Mouse (Mus musculus) liver, postnatal 0 days (tissue): ENCODE measurements around the gene Crybg2. TPM values are rescaled to one million over a fixed set of nuclear protein-coding genes. Genes with fewer than 3 reads are reported as not detected.

Experiments used
- ATAC-seq: fragments of 200-750 bp; cut with Nextera tagmentation; 2 replicates; pipeline ENCODE4 v1.8.0; 2017; ENCODE audit warnings: mild to moderate bottlenecking, moderate library complexity
- DNase-seq: peaks from one replicate; pipeline ENCODE4 v3.0.0-alpha.2; 2016
- H3K27ac ChIP-seq: fragments of 300-500 bp; sonication (generic); 2 replicates; pipeline ENCODE4 v1.5.1; 2014; ENCODE audit warnings: antibody characterized with exemption, moderate library complexity, mild to moderate bottlenecking, low read depth
- H3K27me3 ChIP-seq: fragments of 300-500 bp; sonication (generic); 2 replicates; pipeline ENCODE4 v1.6.1; 2014; ENCODE audit warnings: low read length, control low read depth, mixed read lengths; ENCODE audit not compliant: insufficient read depth
- H3K36me3 ChIP-seq: fragments of 300-500 bp; sonication (generic); replicated peaks from 2 replicates; pipeline ENCODE4 v1.6.1; 2014; ENCODE audit warnings: mild to moderate bottlenecking, control low read depth, low read length, moderate library complexity, mixed read lengths; ENCODE audit not compliant: insufficient read depth
- H3K4me1 ChIP-seq: fragments of 300-500 bp; sonication (generic); 2 replicates; pipeline ENCODE4 v1.6.1; 2014; ENCODE audit warnings: antibody characterized with exemption, mild to moderate bottlenecking, control low read depth; ENCODE audit not compliant: insufficient read depth
- H3K4me2 ChIP-seq: fragments of 300-500 bp; sonication (generic); 2 replicates; pipeline ENCODE4 v1.6.1; 2014; ENCODE audit warnings: low read depth, mild to moderate bottlenecking, low read length, moderate library complexity, mixed read lengths
- H3K4me3 ChIP-seq: fragments of 300-500 bp; sonication (generic); 2 replicates; pipeline ENCODE4 v1.5.1; 2014; ENCODE audit warnings: low read depth, low read length
- H3K9ac ChIP-seq: fragments of 300-500 bp; sonication (generic); replicated peaks from 2 replicates; pipeline ENCODE4 v1.6.1; 2014; ENCODE audit warnings: mild to moderate bottlenecking, moderate library complexity
- H3K9me3 ChIP-seq: fragments of 300-500 bp; sonication (generic); 2 replicates; pipeline ENCODE4 v1.6.1; 2016; ENCODE audit warnings: mild to moderate bottlenecking, control low read depth, low read length, mixed read lengths
- CTCF ChIP-seq: sonication (generic); IDR thresholded peaks from 2 replicates; pipeline ENCODE4 v1.5.1; 2016; ENCODE audit warnings: antibody characterized with exemption, low read depth
- EP300 ChIP-seq: IDR thresholded peaks from 2 replicates; pipeline ENCODE4 v1.6.1; 2016; ENCODE audit warnings: antibody characterized with exemption, low read depth, mild to moderate bottlenecking
- WGBS: fragments of 180-500 bp; shearing (Covaris S2); extraction: QIAGEN DNeasy Blood & Tissue Kit; methylation state at CpG from one replicate; pipeline ENCODE4 v1.1.7; 2014; ENCODE audit not compliant: insufficient replicate concordance; 5-methylcytosine and 5-hydroxymethylcytosine counted together
- polyA plus RNA-seq: library from polyadenylated mRNA; unstranded; fragments of >200 nt; fragmentation: Nextera tagmentation; extraction: Ambion mirVana; gene quantifications from 2 replicates; pipeline ENCODE4 v1.2.1, GENCODE M21; 2015

Crybg2 gene
- polyA plus RNA-seq, 1 experiment from 2014 or later: 1.4 TPM

DNA sequence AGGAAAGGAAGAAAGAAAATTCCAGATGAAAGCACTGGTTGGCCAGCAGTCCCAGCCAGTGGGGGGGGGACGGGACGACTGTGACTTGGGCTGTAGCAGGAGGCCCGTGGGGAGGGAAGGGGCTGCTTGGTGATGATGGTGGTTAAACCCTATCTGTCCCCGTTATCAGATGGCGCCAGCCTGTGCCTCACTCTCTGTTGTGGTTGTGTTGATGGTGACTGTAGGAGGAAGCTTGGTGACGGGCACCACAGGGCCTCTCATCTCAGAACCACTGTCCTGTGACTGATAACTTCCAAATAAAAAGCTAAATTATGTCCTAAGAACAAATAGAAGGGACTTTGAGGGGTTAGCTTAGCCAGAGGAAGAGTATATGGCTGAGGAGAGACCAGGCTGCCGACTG, 45.5 kb downstream of the Crybg2 start:
- TF ChIP-seq EP300: no peak
- TF ChIP-seq CTCF: no peak
- H3K9me3 ChIP-seq: no peaks in the 10 kb centered on the region
- DNase-seq: no peak
- no peaks in the 10 kb centered on the region for H3K27me3 ChIP-seq
- no peaks in the 10 kb centered on the region for H3K36me3 ChIP-seq
- WGBS: 35% methylated on average over 7 of the region's 7 CpGs
- peak overlapping the region; percentile 9; the same call in 1 of the 2 replicates for H3K4me2 ChIP-seq
- H3K9ac ChIP-seq: peak overlapping the region; percentile 26; the same call in 1 of the 2 replicates
- peaks cover 25% of the 10 kb centered on the region for H3K4me1 ChIP-seq
- H3K4me3 ChIP-seq: no peak overlapping the region
- H3K27ac ChIP-seq: no peak overlapping the region; the same call in 1 of the 2 replicates
- peak; percentile 30 for ATAC-seq

DNA sequence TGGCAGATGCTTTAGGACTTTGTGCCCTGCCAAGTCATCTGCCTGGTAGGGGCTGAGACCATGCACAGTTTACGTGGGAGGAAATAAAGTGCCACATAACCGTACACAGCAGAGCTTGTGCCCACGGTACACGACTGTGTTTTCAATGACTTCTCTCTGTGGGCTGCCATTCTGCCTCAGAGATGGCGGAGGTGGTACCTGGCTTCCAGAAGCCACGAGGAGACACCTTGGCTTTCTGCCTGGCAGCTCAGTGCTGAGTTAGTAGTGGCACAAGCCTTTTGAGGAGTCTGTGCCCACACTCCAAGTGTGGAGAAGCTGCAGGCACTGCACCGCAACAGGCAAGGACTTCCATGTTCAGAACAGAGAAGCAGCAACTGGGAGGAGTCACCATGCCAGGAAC, 47.1 kb downstream of the Crybg2 start:
- Histone ChIP-seq H3K9ac (no peak overlapping the region), H3K4me3 (no peak overlapping the region), H3K4me2 (no peak overlapping the region), H3K27me3 (no peaks in the 10 kb centered on the region), H3K9me3 (no peaks in the 10 kb centered on the region), H3K27ac (no peak overlapping the region), H3K36me3 (no peaks in the 10 kb centered on the region), H3K4me1 (peaks cover 24% of the 10 kb centered on the region)
- ATAC-seq: no peak
- no peak for TF ChIP-seq EP300
- TF ChIP-seq CTCF: no peak
- 71% methylated on average over 7 of the region's 7 CpGs for whole genome bisulfite sequencing
- no peak for DNase-seq

DNA sequence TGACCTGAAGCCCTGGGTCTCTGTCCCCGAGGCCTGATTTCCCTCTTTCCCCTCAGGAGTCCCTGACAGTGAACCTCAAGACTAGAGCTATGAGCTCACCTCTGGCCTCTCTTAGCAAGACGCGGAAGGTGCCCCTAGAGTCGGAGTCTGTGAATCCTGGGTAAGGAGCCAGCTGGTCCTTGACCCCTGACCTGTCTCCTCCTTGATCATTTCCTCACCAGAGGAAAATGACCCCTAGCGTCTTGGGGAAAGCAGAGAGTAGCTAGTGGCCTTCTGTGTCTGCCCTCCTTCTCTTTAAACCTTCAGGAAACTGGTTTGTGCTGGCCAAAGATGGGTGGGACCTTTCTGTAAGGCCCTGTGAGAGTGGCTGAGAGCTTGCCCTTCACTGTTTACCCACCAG, 47.6 kb downstream of the Crybg2 start:
- Histone ChIP-seq H3K4me2 (no peak overlapping the region), H3K9me3 (no peaks in the 10 kb centered on the region), H3K36me3 (no peaks in the 10 kb centered on the region), H3K27ac (no peak overlapping the region), H3K4me3 (no peak overlapping the region), H3K27me3 (no peaks in the 10 kb centered on the region), H3K4me1 (peaks cover 20% of the 10 kb centered on the region), H3K9ac (no peak overlapping the region)
- 58% methylated on average over 5 of the region's 5 CpGs for WGBS
- ATAC-seq (no peak), DNase-seq (no peak)
- no peak for TF ChIP-seq EP300
- TF ChIP-seq CTCF: no peak

DNA sequence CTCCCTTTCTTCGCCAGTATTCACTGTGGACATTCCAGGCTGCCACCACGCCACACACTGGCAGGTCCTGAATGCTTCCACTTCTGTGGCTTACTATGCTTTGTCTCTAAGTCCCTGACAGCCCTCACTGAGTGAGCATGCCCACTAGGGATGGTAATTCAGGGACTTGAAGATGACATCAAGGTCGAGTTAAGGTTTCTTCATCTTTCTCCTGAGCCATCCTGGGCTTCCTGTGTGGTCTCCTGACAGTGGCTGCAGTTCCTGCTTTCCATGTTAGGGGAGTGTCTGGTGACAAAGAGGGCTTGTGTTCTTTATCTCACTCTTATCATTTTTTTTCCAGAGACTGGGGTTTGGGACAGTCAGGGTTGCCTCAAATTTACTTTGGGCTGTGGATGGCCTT, 50.0 kb downstream of the Crybg2 start:
- Histone ChIP-seq H3K9ac (no peak overlapping the region), H3K27ac (no peak overlapping the region), H3K4me2 (no peak overlapping the region), H3K4me3 (no peak overlapping the region), H3K36me3 (no peaks in the 10 kb centered on the region), H3K9me3 (no peaks in the 10 kb centered on the region), H3K4me1 (peaks cover 25% of the 10 kb centered on the region), H3K27me3 (no peaks in the 10 kb centered on the region)
- TF ChIP-seq CTCF (no peak), EP300 (no peak)
- WGBS: 38% methylated on average over 3 of the region's 3 CpGs
- no peak for ATAC-seq
- no peak for DNase-seq

DNA sequence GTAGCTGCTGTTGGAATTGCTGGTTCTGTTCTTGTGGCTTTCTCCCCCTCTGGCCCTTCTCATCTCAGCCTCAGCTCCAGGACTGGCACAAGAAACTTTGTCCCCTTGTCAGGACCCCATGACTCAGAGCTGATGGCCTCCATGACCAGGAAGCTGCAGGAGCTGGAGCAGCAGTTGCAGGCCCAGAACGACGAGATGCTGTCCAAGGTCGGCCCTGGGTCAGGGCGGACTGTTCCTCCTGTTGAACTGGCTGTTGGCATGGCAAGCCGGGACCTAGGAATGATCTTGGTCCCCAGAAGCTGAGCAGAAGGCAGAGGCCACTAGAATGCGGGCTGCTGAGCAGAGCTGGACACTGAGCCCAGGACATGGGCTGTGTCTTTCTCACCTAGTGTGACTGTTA, 51.8 kb downstream of the Crybg2 start:
- H3K9me3 ChIP-seq: no peaks in the 10 kb centered on the region
- no peak overlapping the region for H3K4me3 ChIP-seq
- H3K9ac ChIP-seq: no peak overlapping the region
- no peaks in the 10 kb centered on the region for H3K27me3 ChIP-seq
- H3K4me2 ChIP-seq: no peak overlapping the region
- H3K27ac ChIP-seq: no peak overlapping the region
- H3K36me3 ChIP-seq: no peaks in the 10 kb centered on the region
- 65% methylated on average over 6 of the region's 6 CpGs for WGBS
- peaks cover 30% of the 10 kb centered on the region for H3K4me1 ChIP-seq
- no peak for DNase-seq
- no peak for TF ChIP-seq EP300
- no peak for TF ChIP-seq CTCF
- no peak for ATAC-seq

DNA sequence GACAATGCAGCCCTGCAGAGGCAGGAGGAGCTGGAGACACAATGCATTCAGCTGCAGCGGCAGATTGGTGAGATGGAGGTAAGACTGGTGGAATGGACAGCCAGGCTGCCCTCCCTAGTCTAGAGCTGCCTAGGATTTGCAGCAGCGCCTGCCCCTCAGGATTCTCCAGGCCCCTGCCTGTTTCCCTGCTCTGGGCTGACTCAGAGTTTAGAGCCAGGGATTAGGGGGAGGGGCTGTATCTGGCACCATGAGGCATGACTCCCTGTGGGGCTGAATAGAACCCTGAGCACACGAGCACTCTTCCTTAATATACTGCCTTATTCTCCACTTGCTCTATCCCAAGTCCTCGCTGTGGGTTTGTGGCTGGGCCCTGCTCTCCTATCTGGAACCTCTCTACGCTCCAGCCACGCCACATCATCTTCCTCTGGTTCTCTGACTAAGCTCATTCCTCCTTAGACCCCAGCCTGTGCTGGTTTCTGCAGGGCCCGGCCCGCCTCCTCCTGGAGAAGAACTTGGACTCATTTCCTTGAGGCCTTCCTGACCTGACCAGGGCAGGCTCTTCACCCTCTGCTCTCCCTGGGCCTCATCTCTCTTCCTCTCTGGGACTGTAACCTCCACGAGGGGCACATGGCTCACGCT, 52.9 kb downstream of the Crybg2 start:
- no peaks in the 10 kb centered on the region for H3K27me3 ChIP-seq
- DNase-seq: no peak
- TF ChIP-seq CTCF: no peak
- TF ChIP-seq EP300: no peak
- 56% methylated on average over 10 of the region's 10 CpGs for WGBS
- H3K36me3 ChIP-seq: no peaks in the 10 kb centered on the region
- H3K9me3 ChIP-seq: no peaks in the 10 kb centered on the region
- H3K4me3 ChIP-seq: no peak overlapping the region
- no peak overlapping the region for H3K4me2 ChIP-seq
- peaks cover 41% of the 10 kb centered on the region for H3K4me1 ChIP-seq
- no peak for ATAC-seq
- H3K27ac ChIP-seq: no peak overlapping the region
- H3K9ac ChIP-seq: no peak overlapping the region
